Mouse (Mus musculus) olfactory bulb, adult 2 months (tissue): Measurements from ENCODE around the gene Nexn.

Experiments
- CTCF ChIP-seq: fragments of 200-500 bp; IDR thresholded peaks from 2 replicates; pipeline ENCODE4 v1.5.1; 2012; ENCODE audit warnings: low read depth, mild to moderate bottlenecking, low read length, moderate library complexity; ENCODE audit not compliant: insufficient read depth
- POLR2A ChIP-seq: fragments of 200-500 bp; IDR thresholded peaks from 2 replicates; pipeline ENCODE4 v1.6.1; 2012; ENCODE audit warnings: mild to moderate bottlenecking, low read depth, low read length, moderate library complexity; ENCODE audit not compliant: insufficient read depth

GRCm38 (mm10) chr3:152238836-152239235 lies 27.3 kb downstream of the Nexn start:
- TF ChIP-seq POLR2A = no peak
- no peak for TF ChIP-seq CTCF
